Mouse (Mus musculus) kidney, adult 18-20 months (tissue): Measurements from ENCODE around the gene Gm20388.

Experiments used
- DNase-seq: peaks from one replicate; pipeline ENCODE4 v3.0.0; 2021

Gene Gm20388

GRCm38 (mm10) chr8:122746439-122746838, 2835.8 kb downstream of the Gm20388 start:
- DNase-seq = no peak

GRCm38 (mm10) chr8:122747825-122748224, 2837.2 kb downstream of the Gm20388 start:
- DNase-seq = no peak

GRCm38 (mm10) chr8:122749333-122749958, 2838.8 kb downstream of the Gm20388 start:
- DNase-seq = no peak

- no peak for DNase-seq
Observed at GRCm38 (mm10) chr8:122751342-122751741, 2840.7 kb downstream of the Gm20388 start.

GRCm38 (mm10) chr8:122752111-122752721, 2841.6 kb downstream of the Gm20388 start:
- no peak for DNase-seq

- no peak for DNase-seq
Observed at GRCm38 (mm10) chr8:122758597-122758996, 2848.0 kb downstream of the Gm20388 start.

GRCm38 (mm10) chr8:122760116-122760515, 2849.5 kb downstream of the Gm20388 start:
- no peak for DNase-seq

GRCm38 (mm10) chr8:122761109-122761508, 2850.5 kb downstream of the Gm20388 start:
- DNase-seq = no peak

GRCm38 (mm10) chr8:122762731-122763266, 2852.2 kb downstream of the Gm20388 start:
- no peak for DNase-seq

GRCm38 (mm10) chr8:122763267-122763738, 2852.7 kb downstream of the Gm20388 start:
- DNase-seq = no peak

- no peak for DNase-seq
Observed at GRCm38 (mm10) chr8:122764790-122765474, 2854.3 kb downstream of the Gm20388 start.

GRCm38 (mm10) chr8:122766189-122766588, 2855.5 kb downstream of the Gm20388 start:
- no peak for DNase-seq

- no peak for DNase-seq
Observed at GRCm38 (mm10) chr8:122766647-122767200, 2856.1 kb downstream of the Gm20388 start.

- no peak for DNase-seq
Observed at GRCm38 (mm10) chr8:122767229-122767628, 2856.6 kb downstream of the Gm20388 start.

- DNase-seq = no peak
Observed at GRCm38 (mm10) chr8:122769251-122770058, 2858.8 kb downstream of the Gm20388 start.

GRCm38 (mm10) chr8:122772431-122773060, 2861.9 kb downstream of the Gm20388 start:
- DNase-seq = no peak

GRCm38 (mm10) chr8:122775285-122776155, 2864.9 kb downstream of the Gm20388 start, which contains the start of gene Acsf3:
Acsf3 (plus strand) TSS chr8:122775486.
- peak; percentile 79 for DNase-seq

GRCm38 (mm10) chr8:122777701-122778100, 2867.1 kb downstream of the Gm20388 start:
- no peak for DNase-seq

- DNase-seq = no peak
Observed at GRCm38 (mm10) chr8:122778703-122779239, 2868.1 kb downstream of the Gm20388 start.

GRCm38 (mm10) chr8:122779255-122779654, 2868.6 kb downstream of the Gm20388 start:
- DNase-seq = no peak

GRCm38 (mm10) chr8:122784756-122785155, 2874.1 kb downstream of the Gm20388 start:
- DNase-seq = no peak
